Mouse (Mus musculus): ENCODE measurements around the gene Rap2a.

The Rap2a gene

DNA sequence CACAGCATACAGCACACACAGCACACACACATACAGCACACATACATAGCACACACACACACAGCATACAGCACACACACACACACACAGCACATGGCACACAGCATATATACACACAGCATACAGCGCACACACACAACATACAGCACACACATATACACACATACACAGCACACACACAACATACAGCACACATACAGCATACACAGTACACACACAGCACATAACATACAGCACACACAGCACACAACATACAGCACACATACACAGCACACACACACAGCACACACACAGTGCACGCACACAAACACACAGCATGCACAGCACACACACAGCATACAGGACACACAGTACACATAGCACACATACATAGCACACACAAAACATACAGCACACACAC is 60.9 kb downstream of the Rap2a start:
- in situ Hi-C loops (cut with MboI, MseI) = no loop called here

DNA sequence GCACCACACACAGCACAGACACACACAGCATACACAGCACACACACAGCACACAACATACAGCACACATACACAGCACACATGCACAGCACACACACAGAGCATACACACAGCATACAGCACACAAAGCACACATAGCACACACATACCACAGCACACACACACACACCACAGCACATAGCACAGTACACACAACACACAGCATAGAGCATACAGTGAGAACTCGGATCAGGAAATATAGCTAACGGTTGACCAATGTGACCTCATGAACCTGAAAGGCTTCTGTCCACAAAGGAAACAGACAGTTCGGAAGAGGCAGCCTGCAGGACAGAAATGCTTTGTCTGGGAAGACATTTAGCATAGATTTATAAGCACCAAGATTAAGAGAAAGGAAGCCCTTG is 61.4 kb downstream of the Rap2a start:
- in situ Hi-C loops (cut with MboI, MseI) = loop anchor here (10.0 kb wide), 1 partner anchor 775 kb away; no protein-coding TSS in a partner anchor

DNA sequence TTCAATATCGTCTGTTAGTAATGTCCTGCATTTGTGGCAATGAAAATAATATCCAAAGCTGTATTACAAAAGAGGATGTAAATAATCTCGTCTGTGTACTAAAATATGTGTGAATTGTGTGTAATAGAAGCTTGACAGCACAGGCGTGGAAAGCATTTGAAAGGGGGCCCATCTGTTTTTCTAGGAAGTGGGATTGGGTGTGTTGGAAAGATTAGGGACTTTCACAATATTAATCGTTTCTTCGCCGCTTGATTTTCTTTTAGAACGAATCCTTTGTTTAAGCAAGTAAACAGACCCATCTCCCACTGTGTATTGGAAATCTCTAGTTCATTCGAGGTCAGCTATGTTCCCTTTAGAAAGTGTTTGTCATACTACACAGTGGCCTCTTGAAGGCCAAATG is 64.2 kb downstream of the Rap2a start:
- in situ Hi-C loops (cut with MboI, MseI) = loop anchor here (10.0 kb wide), 1 partner anchor 772 kb away; no protein-coding TSS in a partner anchor

DNA sequence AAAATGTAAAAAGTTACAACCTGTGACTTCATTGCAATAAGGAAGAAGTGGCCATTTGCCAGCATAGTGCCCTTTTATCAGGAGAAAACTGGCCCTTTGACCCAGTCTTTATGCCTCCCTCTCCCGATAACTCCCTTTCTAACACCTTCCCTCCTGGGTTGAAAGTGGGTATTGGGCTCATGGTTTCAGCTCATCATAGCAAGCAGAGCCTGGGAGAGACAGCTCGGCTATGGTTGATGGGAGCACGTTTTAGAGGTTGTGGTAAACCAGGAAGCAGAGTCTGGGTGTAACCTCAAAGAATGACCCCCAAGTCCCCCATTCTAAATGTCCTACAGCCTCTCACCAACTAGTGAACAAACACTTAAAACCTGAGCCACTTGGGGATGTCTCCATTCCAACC is 64.7 kb downstream of the Rap2a start:
- in situ Hi-C loops (cut with MboI, MseI) = loop anchor here (10.0 kb wide), 1 partner anchor 772 kb away; no protein-coding TSS in a partner anchor

DNA sequence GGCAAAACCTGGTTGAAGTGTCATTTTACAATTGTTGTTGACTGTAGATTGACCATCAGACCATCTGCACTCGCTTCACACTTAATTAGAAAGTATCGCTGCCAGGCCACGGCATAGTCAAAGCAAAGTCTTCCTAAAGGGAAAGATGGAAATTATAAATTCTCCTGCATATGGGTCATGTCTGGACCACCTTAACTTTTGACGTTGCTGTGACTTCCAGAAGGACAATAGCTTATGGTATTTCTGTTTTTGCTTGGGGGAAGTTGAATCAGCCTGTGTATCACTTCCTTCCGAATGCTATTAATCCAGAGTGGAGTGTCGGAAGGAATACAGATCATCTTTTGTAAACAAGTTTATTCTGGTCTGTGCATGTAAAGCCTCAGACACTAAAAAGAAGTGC is 65.6 kb downstream of the Rap2a start:
- in situ Hi-C loops (cut with MboI, MseI) = loop anchor here (10.0 kb wide), 1 partner anchor 771 kb away; no protein-coding TSS in a partner anchor

DNA sequence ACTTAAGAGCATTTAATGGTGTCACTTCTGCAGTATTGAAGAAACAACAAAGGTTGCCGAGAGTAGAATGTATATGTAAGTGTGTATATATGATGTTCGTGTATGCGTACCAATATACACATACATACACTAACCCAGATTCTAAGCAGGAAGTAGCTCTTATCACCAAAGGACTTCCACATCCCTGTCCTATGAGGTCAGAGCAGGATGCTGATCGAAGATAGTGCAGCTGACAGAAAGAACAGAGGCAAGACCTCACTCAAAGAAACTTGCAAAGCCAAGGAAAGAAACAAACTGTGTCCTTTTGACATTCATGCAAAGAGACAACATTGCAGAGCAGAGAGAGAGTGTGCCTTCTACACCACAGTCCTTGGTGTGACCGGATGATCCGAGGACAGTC is 66.3 kb downstream of the Rap2a start:
- in situ Hi-C loops (cut with MboI, MseI) = loop anchor here (10.0 kb wide), 1 partner anchor 770 kb away; no protein-coding TSS in a partner anchor

DNA sequence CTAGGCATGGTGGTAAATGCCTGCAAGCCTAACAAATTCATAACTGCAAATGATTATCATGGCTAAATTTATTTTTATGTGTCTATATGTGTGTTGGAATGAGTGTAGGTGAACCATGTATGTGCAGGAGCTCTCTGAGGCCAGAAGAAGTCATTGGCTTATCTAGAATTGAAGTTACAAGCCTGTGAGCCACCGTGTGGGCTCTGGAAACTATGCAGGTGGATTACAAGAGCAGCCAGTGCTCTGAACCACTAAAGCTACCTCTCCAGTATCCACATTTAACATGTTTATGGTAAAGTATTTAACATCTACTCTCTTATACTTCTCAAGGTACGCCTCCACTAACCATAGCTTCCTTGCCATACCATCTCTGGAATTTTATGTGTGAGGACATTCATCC is 66.7 kb downstream of the Rap2a start:
- in situ Hi-C loops (cut with MboI, MseI) = loop anchor here (10.0 kb wide), 1 partner anchor 770 kb away; no protein-coding TSS in a partner anchor
